Mouse (Mus musculus) forebrain, embryonic 16.5 days (tissue): ENCODE data around the gene Rhag. TPM values are rescaled to one million over a fixed set of nuclear protein-coding genes. Genes with fewer than 3 reads are reported as not detected.

Experiments used
- ATAC-seq: fragments of 200-750 bp; cut with Nextera tagmentation; 2 replicates; pipeline ENCODE4 v1.8.0; 2017; ENCODE audit warnings: mild to moderate bottlenecking, moderate library complexity
- H3K27ac ChIP-seq: fragments of 300-500 bp; sonication (generic); 2 replicates; pipeline ENCODE4 v1.5.1; 2014; ENCODE audit warnings: low read length, control low read depth
- H3K27me3 ChIP-seq: fragments of 300-500 bp; sonication (generic); replicated peaks from 2 replicates; pipeline ENCODE4 v1.6.1; 2014; ENCODE audit warnings: low read length; ENCODE audit not compliant: control insufficient read depth, insufficient read depth
- H3K36me3 ChIP-seq: fragments of 300-500 bp; sonication (generic); 2 replicates; pipeline ENCODE4 v1.6.1; 2014; ENCODE audit not compliant: control insufficient read depth, insufficient read depth
- H3K4me1 ChIP-seq: fragments of 300-500 bp; sonication (generic); replicated peaks from 2 replicates; pipeline ENCODE4 v1.6.1; 2014; ENCODE audit warnings: low read length; ENCODE audit not compliant: control insufficient read depth, insufficient read depth
- H3K4me2 ChIP-seq: fragments of 300-500 bp; sonication (generic); 2 replicates; pipeline ENCODE4 v1.6.1; 2014; ENCODE audit warnings: mild to moderate bottlenecking, low read length, control low read depth
- H3K4me3 ChIP-seq: fragments of 300-500 bp; sonication (generic); replicated peaks from 2 replicates; pipeline ENCODE4 v1.5.1; 2014; ENCODE audit warnings: mild to moderate bottlenecking, low read length, control low read depth
- H3K9ac ChIP-seq: fragments of 300-500 bp; sonication (generic); replicated peaks from 2 replicates; pipeline ENCODE4 v1.6.1; 2014; ENCODE audit warnings: low read depth, low read length, control low read depth
- H3K9me3 ChIP-seq: fragments of 300-500 bp; sonication (generic); 2 replicates; pipeline ENCODE4 v1.6.1; 2016; ENCODE audit warnings: low read length; ENCODE audit not compliant: control insufficient read depth
- WGBS: fragments of 180-500 bp; shearing (Covaris S2); extraction: QIAGEN DNeasy Blood & Tissue Kit; methylation state at CpG from one replicate; pipeline ENCODE4 v1.1.7; 2014; 5-methylcytosine and 5-hydroxymethylcytosine counted together
- polyA plus RNA-seq: library from polyadenylated mRNA; unstranded; fragments of >200 nt; fragmentation: Nextera tagmentation; extraction: Ambion mirVana; gene quantifications from 2 replicates; pipeline ENCODE4 v1.2.1, GENCODE M21; 2015

The Rhag gene
- polyA plus RNA-seq, 1 experiment from 2014 or later: 0.09 TPM

DNA sequence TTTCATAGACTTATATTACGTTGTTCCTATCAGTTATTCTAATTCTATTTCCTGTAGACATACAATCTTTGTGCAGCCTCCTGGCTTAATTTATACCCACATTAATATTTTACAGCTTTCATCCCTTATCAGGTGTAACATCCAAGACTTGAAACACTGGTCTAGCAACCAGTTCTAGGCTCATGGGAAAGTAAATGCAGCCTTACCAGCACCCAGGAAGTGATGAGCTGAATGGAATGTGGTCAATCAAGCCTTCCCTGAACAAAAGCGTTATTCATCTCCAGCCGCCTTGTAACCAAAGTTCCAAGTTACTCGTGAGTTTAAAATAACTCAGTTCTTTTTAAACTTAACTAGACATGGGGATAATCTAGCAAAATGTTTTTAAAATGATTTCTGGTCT lies 74.2 kb downstream of the Rhag start:
- ATAC-seq: no peak
- 87% methylated on average over 4 of the region's 4 CpGs for WGBS
- Histone ChIP-seq H3K4me2 (no peak overlapping the region), H3K27me3 (no peaks in the 10 kb centered on the region), H3K9ac (no peak overlapping the region), H3K4me1 (0 out of 2 replicates have a peak, but pooled peaks cover 3% of the 10 kb centered on the region), H3K9me3 (no peaks in the 10 kb centered on the region), H3K27ac (no peak overlapping the region), H3K4me3 (no peak overlapping the region), H3K36me3 (no peaks in the 10 kb centered on the region)

- Histone ChIP-seq H3K4me3 (no peak overlapping the region), H3K4me1 (no peaks in the 10 kb centered on the region), H3K27me3 (no peaks in the 10 kb centered on the region), H3K9me3 (no peaks in the 10 kb centered on the region), H3K36me3 (no peaks in the 10 kb centered on the region), H3K4me2 (no peak overlapping the region), H3K27ac (no peak overlapping the region), H3K9ac (no peak overlapping the region)
- WGBS: 83% methylated on average over 4 of the region's 4 CpGs
- ATAC-seq: no peak
These were observed 77.1 kb downstream of the Rhag start for GRCm38 (mm10) chr17:40887849-40888536.

Other genes starting within 250 kb of the Rhag start
- not detected in 2 replicates for gene Esp6, start 249.6 kb upstream of the Rhag start, polyA plus RNA-seq
- not detected in 2 replicates for gene Esp4, start 212.5 kb upstream of the Rhag start, polyA plus RNA-seq
- not detected in 2 replicates for gene Esp3, start 179.1 kb upstream of the Rhag start, polyA plus RNA-seq
- not detected in 2 replicates for gene Esp1, start 84.0 kb upstream of the Rhag start, polyA plus RNA-seq
- not detected in 2 replicates for gene Crisp2, start 4.1 kb upstream of the Rhag start, polyA plus RNA-seq
- 0.49 and 0.52 TPM in 2 replicates for gene 9130008F23Rik, start 69.4 kb downstream of the Rhag start, polyA plus RNA-seq
- gene Glyatl3, start 103.2 kb downstream of the Rhag start, polyA plus RNA-seq: not detected in 2 replicates
- 20.8 and 25.5 TPM in 2 replicates for gene Mut, start 123.6 kb downstream of the Rhag start, polyA plus RNA-seq
- 15.7 and 18.9 TPM in 2 replicates for gene Cenpq, start 123.9 kb downstream of the Rhag start, polyA plus RNA-seq